Mouse (Mus musculus) embryonic fibroblast, embryonic 13.5 days (primary cell): ENCODE measurements around the gene 1110008P14Rik. TPM values are rescaled to one million over a fixed set of nuclear protein-coding genes. Genes with fewer than 3 reads are reported as not detected.

Experiments
- H3K27ac ChIP-seq: 2 replicates; pipeline ENCODE4 v1.5.1; 2012; ENCODE audit warnings: low read length, control low read depth, inconsistent platforms; ENCODE audit not compliant: insufficient read depth
- H3K4me1 ChIP-seq: 2 replicates; pipeline ENCODE4 v1.6.1; 2011; ENCODE audit warnings: low read length; ENCODE audit not compliant: control insufficient read depth, insufficient read depth
- H3K4me3 ChIP-seq: 2 replicates; pipeline ENCODE4 v1.5.1; 2011; ENCODE audit warnings: mild to moderate bottlenecking, control low read depth, low read length; ENCODE audit not compliant: insufficient read depth
- CTCF ChIP-seq: IDR thresholded peaks from 2 replicates; pipeline ENCODE4 v1.5.1; 2011; ENCODE audit warnings: mild to moderate bottlenecking, control low read depth, low read length, moderate library complexity, borderline replicate concordance; ENCODE audit not compliant: insufficient read depth
- POLR2A ChIP-seq: IDR thresholded peaks from 2 replicates; pipeline ENCODE4 v1.6.1; 2011; ENCODE audit warnings: low read depth, mild to moderate bottlenecking, control low read depth, low read length, moderate library complexity
- polyA plus RNA-seq: library from polyadenylated mRNA; stranded (reverse); fragments of >200 nt; gene quantifications from 2 replicates; pipeline ENCODE4 v1.2.4, GENCODE M21; 2011; ENCODE audit warnings: low read depth; ENCODE audit not compliant: missing spikeins, insufficient read length

1110008P14Rik gene
- polyA plus RNA-seq, 1 experiment, result 28.8 TPM

- no peak for TF ChIP-seq CTCF
- no peak for TF ChIP-seq POLR2A
- H3K27ac ChIP-seq, result no peak overlapping the region
- no peaks in the 10 kb centered on the region for H3K4me1 ChIP-seq
- H3K4me3 ChIP-seq, result no peak overlapping the region
These were observed 9.1 kb upstream of the 1110008P14Rik start for GRCm38 (mm10) chr2:32390871-32391270.

GRCm38 (mm10) chr2:32389157-32389556, 7.4 kb upstream of the 1110008P14Rik start:
- no peaks in the 10 kb centered on the region for H3K4me1 ChIP-seq
- TF ChIP-seq CTCF, result no peak
- TF ChIP-seq POLR2A, result no peak
- H3K27ac ChIP-seq, result no peak overlapping the region
- no peak overlapping the region for H3K4me3 ChIP-seq

- no peaks in the 10 kb centered on the region for H3K4me1 ChIP-seq
- TF ChIP-seq CTCF (no peak), POLR2A (no peak)
- no peak within 1 kb of the TSS for H3K27ac ChIP-seq
- no peak within 1 kb of the TSS for H3K4me3 ChIP-seq
These were observed 6.2 kb upstream of the 1110008P14Rik start, which contains the start of gene Lcn2 for GRCm38 (mm10) chr2:32387706-32388490. TSS of gene Lcn2 (minus strand) at chr2:32388252.

- no peak for TF ChIP-seq POLR2A
- TF ChIP-seq CTCF, result no peak
- Histone ChIP-seq H3K4me3 (no peak overlapping the region), H3K27ac (no peak overlapping the region), H3K4me1 (no peaks in the 10 kb centered on the region)
These were observed 951 bp upstream of the 1110008P14Rik start for GRCm38 (mm10) chr2:32382689-32383088.

- TF ChIP-seq CTCF, result no peak
- no peak for TF ChIP-seq POLR2A
- Histone ChIP-seq H3K4me1 (no peaks in the 10 kb centered on the region), H3K4me3 (peak overlapping the region; percentile 82), H3K27ac (no peak overlapping the region)
These were observed 480 bp downstream of the 1110008P14Rik start for GRCm38 (mm10) chr2:32381141-32381774.

- TF ChIP-seq POLR2A (no peak), CTCF (no peak)
- Histone ChIP-seq H3K27ac (no peak overlapping the region), H3K4me3 (no peak overlapping the region), H3K4me1 (no peaks in the 10 kb centered on the region)
These were observed 1.7 kb downstream of the 1110008P14Rik start for GRCm38 (mm10) chr2:32380001-32380500.

GRCm38 (mm10) chr2:32376963-32377362, 4.8 kb downstream of the 1110008P14Rik start:
- TF ChIP-seq CTCF (no peak), POLR2A (no peak)
- no peak overlapping the region for H3K27ac ChIP-seq
- no peak overlapping the region for H3K4me3 ChIP-seq
- no peaks in the 10 kb centered on the region for H3K4me1 ChIP-seq

GRCm38 (mm10) chr2:32375317-32375940, 6.3 kb downstream of the 1110008P14Rik start:
- H3K4me3 ChIP-seq, result no peak overlapping the region
- no peak overlapping the region for H3K27ac ChIP-seq
- TF ChIP-seq CTCF (no peak), POLR2A (no peak)
- H3K4me1 ChIP-seq, result no peaks in the 10 kb centered on the region

- no peak overlapping the region for H3K4me3 ChIP-seq
- TF ChIP-seq POLR2A (no peak), CTCF (no peak)
- H3K4me1 ChIP-seq, result no peaks in the 10 kb centered on the region
- no peak overlapping the region for H3K27ac ChIP-seq
These were observed 7.5 kb downstream of the 1110008P14Rik start for GRCm38 (mm10) chr2:32374191-32374590.

GRCm38 (mm10) chr2:32367315-32367714, 14.4 kb downstream of the 1110008P14Rik start:
- TF ChIP-seq CTCF, result no peak
- no peak for TF ChIP-seq POLR2A
- no peak overlapping the region for H3K27ac ChIP-seq
- H3K4me1 ChIP-seq, result no peaks in the 10 kb centered on the region; the same call in 1 of the 2 replicates
- H3K4me3 ChIP-seq, result no peak overlapping the region
